Mouse (Mus musculus): ENCODE measurements around the gene Arhgap15. TPM values are rescaled to one million over a fixed set of nuclear protein-coding genes. Genes with fewer than 3 reads are reported as not detected.

The Arhgap15 gene
- total and polyA plus RNA-seq, 3 experiments = 1.5 to 2.8 TPM; not detected in 1

DNA sequence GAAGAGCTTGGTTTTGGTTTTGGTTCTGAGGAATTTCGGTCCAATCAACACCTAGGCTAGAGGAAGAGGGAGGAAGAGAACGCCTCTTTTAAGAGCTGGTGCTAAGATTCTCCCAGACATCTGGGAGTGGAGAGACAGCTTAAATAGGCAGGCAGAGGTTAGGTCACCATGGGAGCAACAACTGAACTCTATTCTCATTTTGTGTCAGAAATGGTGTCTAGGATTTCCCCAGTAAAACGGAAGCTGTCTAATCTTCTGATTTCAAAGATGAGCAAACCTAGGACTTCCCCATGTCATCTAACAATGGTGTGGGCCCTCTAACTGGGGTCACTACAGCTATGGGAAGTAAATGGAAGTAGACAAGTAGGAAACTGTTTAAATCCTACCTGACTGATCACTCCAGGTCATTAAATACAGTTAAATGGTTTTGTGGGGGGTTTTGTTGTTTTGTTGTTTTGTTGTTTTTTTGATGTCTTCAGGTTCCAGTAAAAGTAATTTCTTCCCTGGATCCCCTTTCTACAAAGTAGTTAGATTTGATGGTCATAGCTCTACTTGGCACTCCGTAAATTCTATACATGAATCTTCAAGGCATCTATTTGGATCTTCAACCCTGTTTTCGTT lies 596.8 kb downstream of the Arhgap15 start:
- no peaks in the 10 kb centered on the region for H3K79me2 ChIP-seq (ENCODE audit: control insufficient read depth, insufficient read depth, low read length, poor library complexity)
- no peak overlapping the region for H3K27ac ChIP-seq (ENCODE audit: control insufficient read depth, low read depth, low read length)
- no peak for DNase-seq (ENCODE audit: low read depth, low spot score)
- H3K27me3 ChIP-seq (ENCODE audit: control insufficient read depth in 1 of 2, insufficient read depth in 2 of 2, low read length in 2 of 2) = no peaks in the 10 kb centered on the region
- TF ChIP-seq RCOR1 (IDR thresholded peaks at IDR 0.05; ENCODE audit: low read depth, low read length) (no peak), EP300 (IDR thresholded peaks at IDR 0.05; ENCODE audit: low read depth in 1 of 2, low read length in 2 of 2) (no peak), GATA1 (IDR thresholded peaks at IDR 0.05; ENCODE audit: low read depth, low read length) (no peak), TCF12 (IDR thresholded peaks at IDR 0.05; ENCODE audit: low read depth, low read length) (no peak), TBP (IDR thresholded peaks at IDR 0.05; ENCODE audit: low read depth, low read length) (no peak), ZKSCAN1 (IDR thresholded peaks at IDR 0.05; ENCODE audit: low read depth, low read length) (no peak), CTCF (IDR thresholded peaks at IDR 0.05 in 2 of 3, conservative IDR thresholded peaks at IDR 0.05 in 1 of 3; ENCODE audit: control insufficient read depth in 1 of 3, insufficient read depth in 1 of 3, low read depth in 2 of 3, low read length in 3 of 3, poor library complexity in 1 of 3, severe bottlenecking in 1 of 3) (no peak), POLR2AphosphoS5 (IDR thresholded peaks at IDR 0.05; ENCODE audit: borderline replicate concordance, low read depth, low read length) (no peak), MYC (IDR thresholded peaks at IDR 0.05; ENCODE audit: low read depth, low read length) (no peak), MAX (IDR thresholded peaks at IDR 0.05; ENCODE audit: low read length) (no peak), MAFK (IDR thresholded peaks at IDR 0.05; ENCODE audit: borderline replicate concordance, low read depth, low read length) (no peak), SMC3 (IDR thresholded peaks at IDR 0.05; ENCODE audit: low read depth, low read length) (no peak), POLR2AphosphoS2 (IDR thresholded peaks at IDR 0.05; ENCODE audit: low read length) (no peak), SIN3A (IDR thresholded peaks at IDR 0.05; ENCODE audit: low read length) (no peak), ELF1 (IDR thresholded peaks at IDR 0.05; ENCODE audit: low read depth, low read length) (no peak)
- H3K9me3 ChIP-seq (replicated peaks; ENCODE audit: insufficient read depth, low read length) = no peaks in the 10 kb centered on the region
- no peaks in the 10 kb centered on the region; a peak in 1 of 4 replicates for H3K4me1 ChIP-seq (ENCODE audit: control insufficient read depth in 1 of 2, insufficient read depth in 2 of 2, low read length in 2 of 2)
- H3K36me3 ChIP-seq (ENCODE audit: control insufficient read depth in 1 of 2, insufficient read depth in 2 of 2, low read length in 2 of 2) = no peaks in the 10 kb centered on the region; a peak in 1 of 4 replicates
- H3K9ac ChIP-seq (ENCODE audit: control insufficient read depth, low read depth, low read length, poor library complexity, severe bottlenecking) = no peak overlapping the region
- no peak overlapping the region for H3K4me3 ChIP-seq (ENCODE audit: control insufficient read depth in 1 of 2, insufficient read depth in 1 of 2, low read depth in 2 of 2, low read length in 2 of 2)

DNA sequence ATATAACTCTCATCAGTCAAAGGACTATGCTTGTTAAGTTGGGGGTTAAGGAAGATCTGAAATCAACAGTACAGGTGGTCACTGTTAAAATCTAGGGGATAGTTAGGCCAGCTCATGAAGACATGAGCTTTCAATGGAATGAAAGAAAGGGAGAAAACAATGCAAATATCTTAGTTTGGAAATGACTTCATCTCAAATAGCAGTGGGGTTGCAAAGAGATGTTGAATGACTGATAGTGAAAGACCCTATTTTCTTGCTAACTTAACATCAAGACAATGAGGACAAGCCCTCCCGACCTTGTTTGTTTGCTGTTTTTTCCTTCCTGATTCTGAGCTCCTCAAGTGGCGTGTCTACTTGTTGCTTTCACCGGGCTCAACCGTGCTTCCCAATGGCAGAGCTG lies 597.6 kb downstream of the Arhgap15 start:
- no peak for DNase-seq (ENCODE audit: low read depth, low spot score)
- TF ChIP-seq UBTF (IDR thresholded peaks at IDR 0.05; ENCODE audit: borderline replicate concordance, insufficient read depth, low read depth, low read length) (no peak), SIN3A (IDR thresholded peaks at IDR 0.05; ENCODE audit: low read length) (no peak), EP300 (IDR thresholded peaks at IDR 0.05; ENCODE audit: low read depth in 1 of 2, low read length in 2 of 2) (no peak), GABPA (IDR thresholded peaks at IDR 0.05; ENCODE audit: low read depth, low read length) (no peak), NELFE (IDR thresholded peaks at IDR 0.05; ENCODE audit: low read depth, low read length) (no peak), BHLHE40 (IDR thresholded peaks at IDR 0.05; ENCODE audit: borderline replicate concordance, low read depth, low read length) (no peak), MEF2A (IDR thresholded peaks at IDR 0.05; ENCODE audit: extremely low read depth, insufficient replicate concordance, low read depth, low read length, poor library complexity, severe bottlenecking) (no peak), SMC3 (IDR thresholded peaks at IDR 0.05; ENCODE audit: low read depth, low read length) (no peak), JUND (IDR thresholded peaks at IDR 0.05; ENCODE audit: low read depth, low read length) (no peak), ETS1 (IDR thresholded peaks at IDR 0.05; ENCODE audit: low read depth, low read length) (no peak)

More for the DNA sequence above, 597.6 kb downstream of the Arhgap15 start:
- Histone ChIP-seq H3K79me2 (ENCODE audit: control insufficient read depth, insufficient read depth, low read length, poor library complexity) (no peaks in the 10 kb centered on the region), H3K27ac (ENCODE audit: control insufficient read depth, low read depth, low read length) (no peak overlapping the region), H3K4me1 (ENCODE audit: control insufficient read depth in 1 of 2, insufficient read depth in 2 of 2, low read length in 2 of 2) (no peaks in the 10 kb centered on the region; a peak in 1 of 4 replicates), H3K9me3 (replicated peaks; ENCODE audit: insufficient read depth, low read length) (no peaks in the 10 kb centered on the region), H3K9ac (ENCODE audit: control insufficient read depth, low read depth, low read length, poor library complexity, severe bottlenecking) (no peak overlapping the region), H3K36me3 (ENCODE audit: control insufficient read depth in 1 of 2, insufficient read depth in 2 of 2, low read length in 2 of 2) (no peaks in the 10 kb centered on the region; a peak in 1 of 4 replicates), H3K4me3 (ENCODE audit: control insufficient read depth in 1 of 2, insufficient read depth in 1 of 2, low read depth in 2 of 2, low read length in 2 of 2) (no peak overlapping the region), H3K27me3 (ENCODE audit: control insufficient read depth in 1 of 2, insufficient read depth in 2 of 2, low read length in 2 of 2) (no peaks in the 10 kb centered on the region)
